Mouse (Mus musculus): ENCODE data around the gene Trpm5.

Gene Trpm5

DNA sequence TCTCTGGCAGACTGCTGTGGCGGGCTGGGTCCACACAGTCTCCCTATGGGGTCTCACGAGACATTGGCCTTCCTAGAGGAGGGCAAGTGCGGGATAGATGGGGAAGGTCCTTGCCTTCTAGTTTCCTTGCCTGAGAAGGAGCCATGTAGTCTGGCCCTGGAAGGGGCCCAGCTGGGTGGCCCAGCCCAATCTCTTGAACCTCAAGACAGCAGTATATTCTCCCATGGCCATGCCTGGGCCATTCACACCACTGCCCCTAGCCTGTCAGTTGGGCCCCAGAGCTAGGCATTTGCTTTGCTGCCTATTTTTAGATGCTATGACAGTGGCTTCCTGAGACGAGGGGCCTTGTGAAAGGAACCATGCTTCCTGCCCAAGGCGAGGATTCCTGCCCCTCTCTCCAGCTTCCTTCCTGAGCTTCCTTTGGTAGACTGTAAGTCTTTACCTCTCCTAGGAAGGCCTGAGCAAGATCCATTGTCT, 36.2 kb downstream of the Trpm5 start:
- DNase-seq = no peak

DNA sequence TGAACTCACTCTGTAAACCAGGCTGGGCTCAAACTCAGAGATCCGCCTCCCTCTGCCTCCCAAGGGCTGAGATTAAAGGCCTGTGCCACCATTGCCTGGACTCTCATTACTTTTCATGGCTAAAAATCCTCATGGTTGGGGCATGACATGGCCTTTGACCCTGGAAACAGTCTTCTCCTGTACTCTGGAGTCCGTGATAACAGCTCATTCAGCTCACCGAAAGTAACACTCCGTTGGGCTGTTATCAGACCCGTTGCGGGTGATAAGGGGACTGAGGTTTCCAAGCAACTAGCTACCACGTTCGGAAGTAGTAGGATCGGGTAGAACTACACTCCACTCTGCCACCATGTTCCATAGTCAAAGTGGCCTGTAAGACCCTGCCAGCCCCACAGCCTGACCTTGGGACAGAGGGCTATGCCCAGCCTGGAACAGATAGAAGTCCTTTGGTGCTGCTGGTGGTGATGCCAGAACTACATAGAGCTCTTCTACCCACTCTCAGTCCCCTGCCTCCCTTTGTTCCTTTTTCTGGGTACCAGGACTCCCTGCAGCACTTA, 36.7 kb downstream of the Trpm5 start:
- no peak for DNase-seq

DNA sequence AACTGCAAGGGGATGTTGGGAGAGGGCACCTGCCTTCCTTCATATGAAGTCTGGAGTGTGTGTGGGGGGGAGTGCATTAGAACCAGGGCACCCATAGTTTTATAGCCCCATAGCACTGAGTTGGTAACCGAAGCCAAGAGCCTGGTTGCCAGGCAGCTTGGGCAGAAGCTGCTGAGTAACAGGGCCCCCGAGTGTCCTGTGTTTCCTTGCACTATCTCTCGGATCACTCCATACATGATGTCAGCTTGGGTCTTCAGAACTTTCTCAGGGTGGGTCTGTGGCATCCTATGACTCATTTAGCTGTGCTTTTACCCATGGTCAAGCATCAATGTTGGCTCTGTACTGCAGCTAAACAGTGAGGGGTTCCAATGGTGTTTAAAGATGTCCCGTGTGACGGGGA, 37.4 kb downstream of the Trpm5 start:
- no peak for DNase-seq

GRCm38 (mm10) chr7:143055499-143056186, 38.8 kb downstream of the Trpm5 start:
- DNase-seq = no peak

GRCm38 (mm10) chr7:143055001-143055400, 39.4 kb downstream of the Trpm5 start:
- DNase-seq = no peak

DNA sequence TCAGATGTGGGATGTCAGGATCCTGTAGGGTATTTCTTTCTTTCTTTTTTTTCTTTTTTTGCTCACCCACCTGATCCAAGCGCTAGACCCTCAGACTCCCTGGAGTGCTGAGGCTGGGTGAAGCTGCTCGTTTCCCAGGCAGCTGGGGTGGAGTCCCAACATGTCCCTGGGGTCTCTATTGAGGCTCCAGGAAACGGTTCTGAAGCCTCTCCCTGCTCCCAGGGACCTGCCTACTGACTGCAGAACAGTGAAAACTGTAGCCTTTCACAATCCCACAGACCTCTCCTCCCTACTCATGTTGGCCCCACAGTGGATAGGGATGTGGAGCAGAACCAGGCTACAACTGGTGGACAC, 39.9 kb downstream of the Trpm5 start:
- no peak for DNase-seq

GRCm38 (mm10) chr7:143053961-143054611, 40.4 kb downstream of the Trpm5 start:
- DNase-seq = no peak

- peak; percentile 65 to 75 for DNase-seq
These were observed 41.2 kb downstream of the Trpm5 start for GRCm38 (mm10) chr7:143053008-143053899.

DNA sequence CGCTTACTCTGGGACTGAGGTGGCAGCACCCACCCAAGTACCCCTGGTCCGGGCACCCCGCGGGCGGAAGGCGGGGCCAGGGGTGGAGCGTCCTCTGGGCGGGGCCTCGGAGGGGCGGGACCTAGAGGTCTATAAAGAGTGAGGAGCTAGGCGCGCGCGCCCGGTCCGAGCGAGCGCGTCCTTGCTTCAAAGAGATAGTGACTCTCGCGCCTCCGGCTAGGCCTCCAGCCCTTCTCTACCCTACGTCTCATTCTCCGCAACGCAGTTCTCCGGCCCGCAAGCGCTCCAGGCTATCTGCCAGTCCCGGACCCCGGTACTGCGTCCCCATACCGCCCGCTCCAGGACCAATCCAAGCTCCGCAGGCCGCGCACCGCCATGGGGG, 41.8 kb downstream of the Trpm5 start, which contains the start of gene Cd81:
Cd81 (plus strand) TSS at position 114 of the 382 bp plus-strand sequence.
- peak; percentile 83 to 86 for DNase-seq

DNA sequence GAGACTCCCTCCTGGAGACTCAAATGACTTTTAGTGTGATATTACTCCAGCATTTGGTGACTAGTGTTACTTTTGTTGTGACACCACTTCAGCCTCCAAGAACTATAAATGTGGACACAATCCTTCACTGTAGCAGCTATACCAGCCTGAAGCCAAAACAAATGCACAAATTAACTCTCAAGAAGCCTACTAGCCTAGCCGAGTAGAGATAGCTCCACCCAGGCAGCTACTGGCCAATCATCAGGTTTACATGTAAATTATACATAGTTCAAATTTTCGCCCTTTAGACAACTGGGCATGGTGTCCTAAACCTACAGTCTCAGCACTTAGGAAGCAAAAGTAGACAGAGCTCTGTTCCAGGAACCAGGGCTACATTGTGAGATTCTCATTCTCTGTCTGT, 43.1 kb downstream of the Trpm5 start:
- no peak for DNase-seq

- DNase-seq = no peak
These were observed 44.3 kb downstream of the Trpm5 start for GRCm38 (mm10) chr7:143049841-143050816.

DNA sequence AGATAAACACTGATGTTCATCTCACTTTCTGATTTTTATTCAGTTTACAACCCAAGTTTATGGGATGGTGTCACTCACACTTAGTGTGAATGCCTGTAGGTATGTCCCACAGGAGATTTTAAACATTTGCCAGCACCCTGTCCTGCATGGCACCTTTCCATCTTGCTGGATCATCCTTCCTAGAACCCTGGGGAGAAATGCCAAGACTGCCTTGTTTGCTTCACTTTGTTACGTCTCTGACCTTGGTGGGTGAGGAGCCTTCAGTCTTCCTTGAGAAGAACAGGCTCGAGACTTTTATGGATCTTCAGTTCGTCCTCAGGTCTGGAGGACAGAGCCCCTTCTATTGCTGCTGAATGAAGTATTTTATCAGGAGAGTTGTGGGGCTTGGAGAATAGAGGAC, 45.1 kb downstream of the Trpm5 start:
- DNase-seq = no peak

GRCm38 (mm10) chr7:143046358-143046757, 48.1 kb downstream of the Trpm5 start:
- no peak for DNase-seq

DNA sequence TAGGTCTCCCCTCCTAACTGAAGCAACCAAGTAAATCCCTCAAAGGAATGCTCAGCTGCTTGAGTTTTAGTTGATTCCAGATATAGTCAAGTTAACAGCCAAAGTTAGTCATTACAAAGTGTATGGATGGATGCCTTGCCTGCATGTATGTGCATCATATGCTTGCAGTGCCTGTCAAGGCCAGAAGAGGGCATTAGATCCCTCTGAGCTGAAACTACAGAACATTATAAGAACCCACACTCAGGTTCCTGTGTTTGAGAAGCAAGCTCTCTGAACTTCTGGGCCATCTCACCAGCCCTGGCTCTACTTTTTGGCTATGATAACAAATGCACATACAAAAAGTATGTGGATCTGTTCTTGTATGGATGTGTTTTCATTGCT, 49.6 kb downstream of the Trpm5 start:
- DNase-seq = no peak

- no peak for DNase-seq
These were observed 50.2 kb downstream of the Trpm5 start for GRCm38 (mm10) chr7:143044049-143044825.

- no peak for DNase-seq
These were observed 51.5 kb downstream of the Trpm5 start for GRCm38 (mm10) chr7:143042897-143043300.

DNA sequence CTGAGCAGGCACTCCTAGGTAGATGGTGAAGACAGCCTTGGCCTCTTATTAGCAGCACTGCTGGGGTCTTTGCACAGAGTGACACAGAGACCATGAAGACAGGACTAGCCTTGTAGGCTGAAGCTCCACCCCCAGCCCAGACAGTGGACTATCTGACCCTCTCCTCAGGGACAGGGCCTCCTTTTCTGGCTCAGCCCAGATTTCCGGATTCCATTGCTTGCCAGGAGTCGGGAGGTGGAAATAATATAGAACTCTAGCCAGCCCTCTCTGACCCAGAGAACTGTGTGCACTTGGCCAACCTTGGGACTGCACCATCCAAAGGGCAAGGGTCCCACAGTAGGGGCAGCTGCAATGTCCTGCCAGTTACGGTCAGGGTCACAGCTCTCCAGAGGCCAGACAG, 52.4 kb downstream of the Trpm5 start:
- no peak for DNase-seq

DNA sequence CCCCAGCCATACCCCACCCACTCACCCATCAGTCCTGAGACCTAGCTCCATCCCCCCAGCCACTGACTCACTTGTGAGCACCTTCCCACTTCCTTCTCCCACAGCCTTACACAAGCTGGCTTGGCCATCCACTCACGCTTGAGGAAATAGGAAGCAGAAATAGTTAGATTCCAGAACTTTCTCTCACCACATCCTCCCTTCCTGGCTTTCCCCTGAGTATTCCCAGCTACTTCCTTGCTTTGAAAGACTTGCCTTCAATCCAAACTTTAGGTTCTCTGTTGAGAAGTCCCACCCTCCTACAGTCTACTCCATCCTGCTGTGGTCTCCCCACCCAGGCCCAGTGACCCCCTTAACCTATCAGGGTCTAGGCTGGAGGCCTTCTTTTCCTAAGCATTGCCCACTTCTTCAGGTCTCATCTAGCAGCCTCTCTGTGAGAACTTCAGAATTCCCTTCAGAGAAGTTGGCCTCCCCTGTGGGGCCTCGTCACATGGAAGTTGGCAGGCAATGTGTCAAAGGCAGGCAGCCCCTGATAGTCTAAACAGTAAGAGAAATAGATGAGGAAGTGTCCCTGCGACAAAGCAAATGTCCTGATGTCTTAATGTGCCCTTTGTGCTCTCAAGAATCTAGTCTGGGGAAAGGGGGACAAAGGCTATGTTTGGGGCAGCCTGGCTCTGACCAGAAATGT, 53.2 kb downstream of the Trpm5 start:
- DNase-seq = no peak

GRCm38 (mm10) chr7:143040561-143040960, 53.9 kb downstream of the Trpm5 start:
- DNase-seq = no peak

DNA sequence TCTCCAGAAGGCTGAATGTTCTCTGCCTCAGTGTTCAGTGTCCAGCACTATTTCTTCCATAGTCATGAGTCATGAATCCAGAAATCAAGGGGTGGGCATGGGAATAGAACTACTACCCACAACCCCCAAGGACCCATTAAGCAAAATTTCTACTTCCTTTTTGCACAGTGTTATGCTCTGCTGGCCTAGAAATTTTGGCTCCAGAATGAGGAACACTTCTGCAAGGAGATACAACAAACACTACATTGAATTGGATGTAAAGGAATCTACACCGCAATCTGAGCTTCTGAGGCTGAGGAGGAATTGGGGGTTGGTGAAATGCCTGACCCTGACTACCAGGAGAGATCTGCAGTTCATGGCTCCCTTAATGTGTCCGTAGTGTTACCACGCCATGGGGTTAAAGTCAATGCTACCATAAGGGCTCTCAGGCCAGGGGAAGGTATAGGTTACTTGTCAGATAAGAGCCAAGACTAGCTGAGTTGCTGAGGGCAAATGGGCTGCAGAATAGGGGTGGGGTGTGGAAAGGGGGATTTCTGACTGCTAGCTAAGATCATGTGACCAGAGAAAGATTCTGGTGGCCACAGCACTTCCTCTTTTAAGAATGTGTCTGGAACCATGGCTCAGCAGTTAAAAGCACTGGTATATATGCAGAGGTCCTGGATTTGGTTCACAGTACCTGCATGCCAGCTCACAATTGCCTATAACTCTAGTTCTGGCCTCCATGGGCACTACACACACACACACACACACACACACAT, 56.1 kb downstream of the Trpm5 start:
- no peak for DNase-seq

Measured in thymus, adult 18-20 months (tissue).